11 mouse cellular contexts compared by ENCODE assay signal in genomic region chr6:114216741-114217414, GRCm38 (mm10).
DNase-seq lines count a peak whose midpoint lies in the region; ATAC-seq lines count a peak whose summit lies in the region.
"Had no signal": no experiment of that assay in that cellular context is flagged by ENCODE, and none has a peak within 500 bp of the region (broad histone marks: within the 10 kb centered on the region; RNA-seq: fewer than 3 reads in every experiment).

No protein-coding gene starts in this region.

- 52% methylated on average over 13 of the region's 13 CpGs for WGBS in neural tube, embryonic 11.5 days
- WGBS in hindbrain, embryonic 11.5 days, result 43% methylated on average over 13 of the region's 13 CpGs
- WGBS in midbrain, embryonic 14.5 days, result 40% methylated on average over 13 of the region's 13 CpGs
- 58% methylated on average over 13 of the region's 13 CpGs for WGBS in heart, embryonic 12.5 days

- no peak overlapping the region for H3K9ac ChIP-seq in neural tube, embryonic 11.5 days (ENCODE audit: low read length)
- H3K9ac ChIP-seq in hindbrain, embryonic 11.5 days (ENCODE audit: low read depth, low read length), result no peak overlapping the region
- H3K9ac ChIP-seq in midbrain, embryonic 14.5 days (replicated peaks; ENCODE audit: low read length), result no peak overlapping the region
- no peak overlapping the region for H3K9ac ChIP-seq in heart, embryonic 12.5 days
- H3K9ac ChIP-seq: limb, embryonic 12.5 days had no signal

- no peaks in the 10 kb centered on the region for H3K36me3 ChIP-seq in neural tube, embryonic 11.5 days (ENCODE audit: control insufficient read depth, insufficient read depth, low read length)
- H3K36me3 ChIP-seq in hindbrain, embryonic 11.5 days (ENCODE audit: control insufficient read depth, insufficient read depth, low read length), result no peaks in the 10 kb centered on the region
- H3K36me3 ChIP-seq in midbrain, embryonic 14.5 days (ENCODE audit: control insufficient read depth, insufficient read depth, low read length), result no peaks in the 10 kb centered on the region
- H3K36me3 ChIP-seq in heart, embryonic 12.5 days, result no peaks in the 10 kb centered on the region
- H3K36me3 ChIP-seq: limb, embryonic 12.5 days had no signal

- H3K4me3 ChIP-seq in neural tube, embryonic 11.5 days (ENCODE audit: low read depth, low read length), result no peak overlapping the region
- H3K4me3 ChIP-seq in hindbrain, embryonic 11.5 days (ENCODE audit: low read depth, low read length), result no peak overlapping the region
- H3K4me3 ChIP-seq in midbrain, embryonic 14.5 days (replicated peaks; ENCODE audit: low read depth, low read length), result no peak overlapping the region
- H3K4me3 ChIP-seq in heart, embryonic 12.5 days, result no peak overlapping the region
- H3K4me3 ChIP-seq: limb, embryonic 12.5 days had no signal

- H3K27ac ChIP-seq in neural tube, embryonic 11.5 days (ENCODE audit: low read depth, low read length), result peak overlapping the region; percentile 67
- H3K27ac ChIP-seq in hindbrain, embryonic 11.5 days (ENCODE audit: low read depth, low read length), result peak overlapping the region; percentile 76
- peak overlapping the region; percentile 70 for H3K27ac ChIP-seq in midbrain, embryonic 14.5 days (replicated peaks; ENCODE audit: low read depth, low read length)
- no peak overlapping the region for H3K27ac ChIP-seq in heart, embryonic 12.5 days (ENCODE audit: poor library complexity, severe bottlenecking)
- H3K27ac ChIP-seq: limb, embryonic 12.5 days had no signal

- H3K4me2 ChIP-seq in neural tube, embryonic 11.5 days (ENCODE audit: low read depth), result 0 out of 2 replicates have a peak overlapping the region, but pooled peaks have one; percentile 10
- no peak overlapping the region; the same call in 1 of the 2 replicates for H3K4me2 ChIP-seq in hindbrain, embryonic 11.5 days (replicated peaks; ENCODE audit: low read depth, low read length)
- no peak overlapping the region for H3K4me2 ChIP-seq in midbrain, embryonic 14.5 days (ENCODE audit: low read length)
- no peak overlapping the region for H3K4me2 ChIP-seq in heart, embryonic 12.5 days
- H3K4me2 ChIP-seq: limb, embryonic 12.5 days had no signal

- peak; percentile 74 for DNase-seq in neural tube, embryonic 11.5 days (ENCODE audit: low spot score)
- DNase-seq in neural tube, embryonic 10.5 days (ENCODE audit: extremely low spot score, low spot score), result no peak
- peak; percentile 43 for DNase-seq in hindbrain, embryonic 11.5 days (ENCODE audit: low spot score)
- DNase-seq in midbrain, embryonic 14.5 days, result peak; percentile 65
- no peak for DNase-seq in urinary bladder, postnatal 25 days (ENCODE audit: low spot score)
- DNase-seq: cerebellum, adult 11 months; lung, postnatal 14 days had no signal

- H3K4me1 ChIP-seq in neural tube, embryonic 11.5 days (ENCODE audit: control insufficient read depth, insufficient read depth, low read length), result peaks cover 13% of the 10 kb centered on the region
- no peaks in the 10 kb centered on the region; the same call in none of the 2 replicates for H3K4me1 ChIP-seq in hindbrain, embryonic 11.5 days (replicated peaks; ENCODE audit: control insufficient read depth, insufficient read depth, low read length)
- 0 out of 2 replicates have a peak, but pooled peaks cover 4% of the 10 kb centered on the region for H3K4me1 ChIP-seq in midbrain, embryonic 14.5 days (ENCODE audit: control insufficient read depth, insufficient read depth, low read length)
- H3K4me1 ChIP-seq in heart, embryonic 12.5 days (replicated peaks), result no peaks in the 10 kb centered on the region
- H3K4me1 ChIP-seq: limb, embryonic 12.5 days had no signal

- peak; percentile 87 for ATAC-seq in neural tube, embryonic 11.5 days (ENCODE audit: insufficient read depth, low FRiP score, low TSS enrichment)
- peak; percentile 82 for ATAC-seq in hindbrain, embryonic 11.5 days (ENCODE audit: low FRiP score)
- ATAC-seq in midbrain, embryonic 14.5 days (ENCODE audit: low FRiP score, low TSS enrichment), result peak; percentile 53
- ATAC-seq in megakaryocyte, adult 5-6 weeks (ENCODE audit: poor library complexity, severe bottlenecking), result no peak
- no peak for ATAC-seq in heart, embryonic 12.5 days (ENCODE audit: insufficient number of reproducible peaks, low FRiP score)
- no peak for ATAC-seq in inflammation-experienced regulatory T-cells, adult 6 months

- H3K9me3 ChIP-seq in neural tube, embryonic 11.5 days (ENCODE audit: control insufficient read depth, low read length), result no peaks in the 10 kb centered on the region
- H3K9me3 ChIP-seq in hindbrain, embryonic 11.5 days (ENCODE audit: control insufficient read depth, low read length), result no peaks in the 10 kb centered on the region
- no peaks in the 10 kb centered on the region for H3K9me3 ChIP-seq in midbrain, embryonic 14.5 days (ENCODE audit: control insufficient read depth, low read length)
- no peaks in the 10 kb centered on the region for H3K9me3 ChIP-seq in heart, embryonic 12.5 days (replicated peaks)
- H3K9me3 ChIP-seq: limb, embryonic 12.5 days had no signal

- no peaks in the 10 kb centered on the region for H3K27me3 ChIP-seq in neural tube, embryonic 11.5 days (ENCODE audit: control insufficient read depth, insufficient read depth, low read length)
- H3K27me3 ChIP-seq in hindbrain, embryonic 11.5 days (ENCODE audit: control insufficient read depth, insufficient read depth, low read length), result no peaks in the 10 kb centered on the region
- 0 out of 2 replicates have a peak, but pooled peaks cover 3% of the 10 kb centered on the region for H3K27me3 ChIP-seq in midbrain, embryonic 14.5 days (ENCODE audit: control insufficient read depth, insufficient read depth, low read length)
- H3K27me3 ChIP-seq in heart, embryonic 12.5 days (replicated peaks), result peaks cover 49% of the 10 kb centered on the region

Comparison
In these comparisons a context has a peak if more than half of its experiments do, and no peak if none do; other contexts are left out.
1. DNase-seq: peak in neural tube, embryonic 11.5 days (single experiment), hindbrain, embryonic 11.5 days (single experiment) and midbrain, embryonic 14.5 days (single experiment); none in neural tube, embryonic 10.5 days (single experiment) and urinary bladder, postnatal 25 days (single experiment).
2. ATAC-seq: peak in neural tube, embryonic 11.5 days (single experiment), hindbrain, embryonic 11.5 days (single experiment) and midbrain, embryonic 14.5 days (single experiment); none in megakaryocyte, adult 5-6 weeks (single experiment), heart, embryonic 12.5 days (single experiment) and inflammation-experienced regulatory T-cells, adult 6 months (single experiment).